Mouse (Mus musculus) brain, embryonic 14.5 days (tissue): ENCODE measurements around the gene Ubfd1.

Experiments used
- CTCF ChIP-seq: fragments of 200-500 bp; IDR thresholded peaks from 2 replicates; pipeline ENCODE4 v1.5.1; 2012; ENCODE audit warnings: inconsistent platforms, mild to moderate bottlenecking, moderate library complexity, borderline replicate concordance; ENCODE audit not compliant: insufficient read depth, insufficient read length; ENCODE audit errors: extremely low read depth
- POLR2A ChIP-seq: fragments of 200-500 bp; IDR thresholded peaks from 2 replicates; pipeline ENCODE4 v1.6.1; 2012; ENCODE audit warnings: mild to moderate bottlenecking, inconsistent platforms, borderline replicate concordance; ENCODE audit not compliant: poor library complexity, insufficient read depth, insufficient read length, severe bottlenecking; ENCODE audit errors: extremely low read depth

GRCm38 (mm10) chr7:122048191-122048590, 18.8 kb upstream of the Ubfd1 start:
- TF ChIP-seq CTCF (no peak), POLR2A (no peak)
